Mouse (Mus musculus) kidney, adult 2 months (tissue): ENCODE data around the gene Casq1. TPM values are rescaled to one million over a fixed set of nuclear protein-coding genes. Genes with fewer than 3 reads are reported as not detected.
A peak's percentile ranks its signal among the peaks of the same experiment; 100 is the strongest.

Experiments used
- DNase-seq: peaks from one replicate; pipeline ENCODE4 v3.0.0; 2021
- H3K27ac ChIP-seq: fragments of 200-500 bp; 2 replicates; pipeline ENCODE4 v1.5.1; 2012; ENCODE audit warnings: low read depth, low read length, control low read depth, inconsistent platforms; ENCODE audit not compliant: insufficient read depth
- H3K27me3 ChIP-seq: fragments of 200-500 bp; replicated peaks from 2 replicates; pipeline ENCODE4 v1.6.1; 2012; ENCODE audit warnings: mild to moderate bottlenecking, moderate library complexity, low read length, inconsistent platforms; ENCODE audit not compliant: control insufficient read depth, insufficient read depth
- H3K36me3 ChIP-seq: fragments of 200-500 bp; 2 replicates; pipeline ENCODE4 v1.6.1; 2012; ENCODE audit warnings: mild to moderate bottlenecking, moderate library complexity, low read length, inconsistent platforms; ENCODE audit not compliant: control insufficient read depth, insufficient read depth
- H3K4me1 ChIP-seq: fragments of 200-500 bp; 2 replicates; pipeline ENCODE4 v1.6.1; 2011; ENCODE audit warnings: low read length; ENCODE audit not compliant: control insufficient read depth, insufficient read depth
- H3K4me3 ChIP-seq: fragments of 200-500 bp; 2 replicates; pipeline ENCODE4 v1.5.1; 2011; ENCODE audit warnings: mild to moderate bottlenecking, low read depth, low read length, control low read depth; ENCODE audit not compliant: insufficient read depth
- CTCF ChIP-seq: fragments of 200-500 bp; conservative IDR thresholded peaks from 2 replicates; pipeline ENCODE4 v1.5.1; 2011; ENCODE audit warnings: low read depth, mild to moderate bottlenecking, control low read depth, low read length, moderate library complexity, mixed read lengths; ENCODE audit not compliant: insufficient read depth, insufficient read length
- POLR2A ChIP-seq: fragments of 200-500 bp; IDR thresholded peaks from one replicate; pipeline ENCODE4 v1.6.1; 2011; ENCODE audit warnings: low read depth, low read length, control low read depth
- WGBS: fragments of 180-500 bp; shearing (Covaris S2); methylation state at CpG from one replicate; pipeline ENCODE4 v1.1.7; 2018; 5-methylcytosine and 5-hydroxymethylcytosine counted together
- polyA plus RNA-seq: library from polyadenylated mRNA; depleted of rRNA; stranded (reverse); fragments of >200 nt; gene quantifications from 2 replicates; pipeline ENCODE4 v1.2.3, GENCODE M21; 2012

Gene Casq1
- polyA plus RNA-seq, 1 experiment: 27.1 TPM

- WGBS: 52% methylated on average over 15 of the region's 15 CpGs
- Histone ChIP-seq H3K4me3 (peak overlapping the region; percentile 26; the same call in 1 of the 2 replicates), H3K36me3 (no peaks in the 10 kb centered on the region), H3K27ac (no peak overlapping the region), H3K27me3 (no peaks in the 10 kb centered on the region), H3K4me1 (peaks cover 34% of the 10 kb centered on the region)
- DNase-seq: no peak
- no peak for TF ChIP-seq CTCF
- no peak for TF ChIP-seq POLR2A
Observed at GRCm38 (mm10) chr1:172204814-172205740, 14.6 kb downstream of the Casq1 start.

- WGBS: 31% methylated on average over 9 of the region's 9 CpGs
- TF ChIP-seq POLR2A: no peak
- TF ChIP-seq CTCF: no peak
- no peak for DNase-seq
Observed at GRCm38 (mm10) chr1:172204033-172204813, 15.4 kb downstream of the Casq1 start.

GRCm38 (mm10) chr1:172203566-172203965, 16.1 kb downstream of the Casq1 start:
- Histone ChIP-seq H3K36me3 (no peaks in the 10 kb centered on the region; the same call in 1 of the 2 replicates), H3K27ac (peak overlapping the region; percentile 61), H3K27me3 (no peaks in the 10 kb centered on the region), H3K4me3 (no peak overlapping the region), H3K4me1 (peaks cover 34% of the 10 kb centered on the region)
- WGBS: 25% methylated on average over 4 of the region's 4 CpGs
- no peak for TF ChIP-seq POLR2A
- no peak for TF ChIP-seq CTCF
- DNase-seq: peak; percentile 52

More at GRCm38 (mm10) chr1:172204033-172204813, 15.4 kb downstream of the Casq1 start:
- Histone ChIP-seq H3K4me3 (no peak overlapping the region), H3K36me3 (no peaks in the 10 kb centered on the region; the same call in 1 of the 2 replicates), H3K27ac (peak overlapping the region; percentile 61), H3K27me3 (no peaks in the 10 kb centered on the region), H3K4me1 (peaks cover 34% of the 10 kb centered on the region)

GRCm38 (mm10) chr1:172202894-172203522, 16.7 kb downstream of the Casq1 start:
- Histone ChIP-seq H3K4me3 (no peak overlapping the region), H3K36me3 (peaks cover 1% of the 10 kb centered on the region), H3K4me1 (peaks cover 34% of the 10 kb centered on the region), H3K27ac (peak overlapping the region; percentile 61; the same call in 1 of the 2 replicates), H3K27me3 (no peaks in the 10 kb centered on the region)
- DNase-seq: no peak
- no peak for TF ChIP-seq POLR2A
- 44% methylated on average over 2 of the region's 2 CpGs for WGBS

DNA sequence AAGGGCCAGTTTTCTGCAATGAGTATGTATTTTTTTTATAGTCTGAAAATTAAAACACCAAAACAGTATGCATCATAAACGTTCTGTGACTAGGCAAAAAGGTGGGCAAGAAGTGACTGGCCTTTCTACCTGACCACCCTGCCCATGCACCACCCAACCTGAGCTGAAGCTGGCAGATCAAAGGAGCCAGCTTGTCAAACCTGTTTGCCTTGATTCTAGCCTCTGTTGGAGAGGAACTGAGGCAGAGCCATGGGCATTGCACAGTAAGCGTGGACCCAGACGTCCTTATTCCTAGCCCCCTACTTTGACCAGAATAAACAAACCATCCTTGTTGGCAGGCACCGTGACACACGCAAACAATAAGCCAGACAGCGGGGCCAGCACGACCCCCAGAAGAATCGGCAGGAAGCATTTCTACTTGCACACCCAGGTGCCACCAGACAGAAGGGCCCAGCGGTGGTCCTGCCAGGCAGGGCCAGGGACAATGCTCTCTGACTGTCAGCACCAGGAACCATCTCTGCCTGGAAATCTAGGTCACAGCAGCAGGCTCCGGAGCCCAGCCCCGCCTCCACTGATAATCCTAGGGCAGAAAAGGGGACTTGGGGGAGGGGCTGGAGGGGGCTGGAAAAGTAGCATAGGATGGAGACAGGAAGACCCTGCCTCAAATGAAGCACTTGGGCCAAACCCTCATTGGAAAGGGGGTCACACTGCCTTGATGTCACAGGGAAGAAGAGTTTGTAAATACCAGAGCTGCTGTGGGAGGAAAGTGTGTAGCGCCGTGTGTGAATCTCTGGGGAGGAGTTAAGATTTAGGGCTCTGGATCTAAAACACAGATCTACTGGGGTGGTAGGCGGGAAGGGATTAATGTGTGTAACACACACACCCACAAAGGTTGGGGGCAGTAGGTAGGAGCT, 17.4 kb downstream of the Casq1 start:
- 44% methylated on average over 14 of the region's 14 CpGs for WGBS
- Histone ChIP-seq H3K4me1 (peaks cover 34% of the 10 kb centered on the region), H3K4me3 (no peak overlapping the region), H3K27me3 (no peaks in the 10 kb centered on the region), H3K27ac (no peak overlapping the region), H3K36me3 (peaks cover 3% of the 10 kb centered on the region)
- no peak for TF ChIP-seq CTCF
- TF ChIP-seq POLR2A: no peak
- no peak for DNase-seq

GRCm38 (mm10) chr1:172200871-172201447, 18.7 kb downstream of the Casq1 start:
- WGBS: 58% methylated on average over 7 of the region's 7 CpGs
- Histone ChIP-seq H3K4me1 (peaks cover 34% of the 10 kb centered on the region), H3K36me3 (peaks cover 3% of the 10 kb centered on the region), H3K27ac (no peak overlapping the region), H3K27me3 (no peaks in the 10 kb centered on the region), H3K4me3 (no peak overlapping the region)
- TF ChIP-seq CTCF: no peak
- TF ChIP-seq POLR2A: no peak
- DNase-seq: no peak
